Mouse (Mus musculus) Patski (cell line): ENCODE measurements at regions not wholly inside any gene's neighbourhood (a gene's known extent, or its start where the extent isn't known, plus 50 kb on each side); places are given as distances from the start of the nearest gene placed in this dataset.

Source experiments
- ATAC-seq: fragments of 100-300 bp; one replicate; pipeline ENCODE4 v1.8.0; 2021
- CTCF ChIA-PET: fragments of 350-600 bp; sonication (Branson Sonifier 250); formaldehyde crosslinking; loops from one replicate; lab custom pipeline; 2022; ENCODE audit warnings: inconsistent platforms; lab: Charles Lee
- POLR2A ChIA-PET: fragments of 350-600 bp; sonication (Branson Sonifier 250); formaldehyde crosslinking; loops from one replicate; lab custom pipeline; 2022; ENCODE audit warnings: antibody characterized with exemption, inconsistent platforms; lab: Charles Lee
- DNase-seq: peaks from one replicate; pipeline ENCODE4 v3.0.0-alpha.2; 2011; ENCODE audit warnings: low read depth, low spot score
- H3K27me3 ChIP-seq: fragments of 371-371 bp; one replicate; pipeline ENCODE4 v1.5.1; 2021
- CTCF ChIP-seq: fragments of 100-300 bp; IDR thresholded peaks from one replicate; pipeline ENCODE4 v1.5.1; 2021
- in situ Hi-C: fragments of 300-500 bp; cut with MboI; formaldehyde crosslinking; loops from 3 replicates; pipeline ENCODE4 v1.11.1; 2018; ENCODE audit warnings: low pct_unique_long_range_greater_than_20kb, mixed read lengths

DNA sequence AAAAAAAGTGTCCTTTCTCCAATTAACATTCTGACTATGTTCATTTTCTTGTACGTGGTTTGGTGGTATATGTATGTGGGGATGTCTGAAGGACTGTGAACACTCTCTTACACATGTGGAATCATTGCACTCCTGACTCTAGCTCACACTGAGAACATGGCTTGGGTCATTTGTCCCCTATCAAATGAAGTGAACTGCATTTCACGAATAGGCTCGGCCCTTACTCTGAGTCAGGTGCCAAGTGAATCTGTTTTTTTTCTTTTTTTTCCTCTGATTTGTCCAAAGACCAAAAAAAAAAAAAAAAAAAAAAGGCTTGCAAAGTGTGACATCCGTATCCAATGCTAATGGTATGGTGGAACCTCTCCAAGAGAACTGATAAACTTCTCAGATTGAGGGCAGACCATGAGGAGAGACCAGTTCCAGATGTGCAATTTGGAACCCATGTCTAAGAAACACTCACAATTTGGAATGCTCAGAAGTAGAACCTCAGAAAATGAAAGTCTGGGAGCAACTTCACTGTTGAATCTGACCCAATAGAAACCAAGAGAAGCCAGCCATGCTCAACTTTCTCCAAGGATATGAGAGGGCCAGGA lies 631.7 kb upstream of the Fam160b2 start:
- in situ Hi-C loops: no loop called here
- TF ChIP-seq CTCF: no peak
- CTCF ChIA-PET: no interaction called here
- POLR2A ChIA-PET: no interaction called here
- no peak for DNase-seq
- ATAC-seq: no peak
- no peaks in the 10 kb centered on the region for H3K27me3 ChIP-seq

DNA sequence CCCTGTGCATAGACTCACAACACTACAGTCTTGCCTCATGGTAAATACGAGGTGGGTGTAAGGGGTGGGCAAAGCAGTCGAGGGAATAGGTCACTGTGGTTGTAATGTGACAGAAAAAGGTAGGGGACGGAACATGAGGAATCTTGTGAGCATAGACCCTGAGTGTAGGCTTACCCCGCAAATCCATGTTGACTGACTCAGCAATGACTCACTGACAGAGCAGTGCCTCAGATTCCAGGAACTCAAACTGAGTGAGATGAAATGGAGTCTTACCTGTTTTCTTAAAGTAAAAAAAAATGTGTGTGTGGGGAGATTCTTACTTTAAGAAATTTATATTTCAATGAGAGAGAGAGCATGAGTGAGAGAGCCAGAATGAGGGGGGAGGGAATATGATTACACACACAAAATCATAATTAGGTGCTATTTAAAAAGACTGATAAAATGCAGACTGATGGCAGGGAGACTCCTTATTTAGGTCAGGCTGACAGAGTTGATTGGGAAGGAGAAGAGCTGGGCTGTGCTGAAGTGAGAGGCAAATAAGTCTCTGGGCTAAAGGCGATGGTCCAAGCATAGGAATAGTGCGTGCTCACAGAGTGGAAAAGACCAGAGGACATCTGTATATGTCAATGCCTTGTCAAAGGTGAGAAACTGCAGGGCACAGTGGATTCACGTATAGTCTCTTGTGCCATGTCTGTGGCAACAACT lies 631.0 kb upstream of the Fam160b2 start:
- ATAC-seq: no peak
- H3K27me3 ChIP-seq: no peaks in the 10 kb centered on the region
- no peak for DNase-seq
- CTCF ChIA-PET: no interaction called here
- in situ Hi-C loops: no loop called here
- TF ChIP-seq CTCF: no peak
- POLR2A ChIA-PET: no interaction called here

DNA sequence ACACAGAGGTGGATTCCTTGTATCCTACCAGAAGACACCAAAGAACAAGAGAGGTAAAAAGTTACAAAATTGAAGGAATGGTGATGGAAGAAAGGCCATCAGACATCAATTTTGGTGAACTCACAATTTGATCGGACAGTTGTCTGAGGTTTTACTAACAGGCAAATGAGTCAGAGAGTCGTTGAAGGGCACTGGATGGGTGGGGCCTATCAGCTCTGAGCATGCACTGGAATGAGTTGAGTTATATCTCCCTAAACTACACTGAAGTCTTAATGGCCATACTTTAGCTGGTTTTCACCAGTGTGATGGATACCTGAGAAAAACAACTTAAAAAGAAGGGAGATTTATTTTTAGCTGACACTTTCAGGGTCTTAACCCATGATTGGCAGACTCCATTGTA lies 630.3 kb upstream of the Fam160b2 start:
- no peak for TF ChIP-seq CTCF
- ChIA-PET POLR2A (no interaction called here), CTCF (no interaction called here)
- in situ Hi-C loops: no loop called here
- no peak for DNase-seq
- no peak for ATAC-seq
- no peaks in the 10 kb centered on the region for H3K27me3 ChIP-seq

DNA sequence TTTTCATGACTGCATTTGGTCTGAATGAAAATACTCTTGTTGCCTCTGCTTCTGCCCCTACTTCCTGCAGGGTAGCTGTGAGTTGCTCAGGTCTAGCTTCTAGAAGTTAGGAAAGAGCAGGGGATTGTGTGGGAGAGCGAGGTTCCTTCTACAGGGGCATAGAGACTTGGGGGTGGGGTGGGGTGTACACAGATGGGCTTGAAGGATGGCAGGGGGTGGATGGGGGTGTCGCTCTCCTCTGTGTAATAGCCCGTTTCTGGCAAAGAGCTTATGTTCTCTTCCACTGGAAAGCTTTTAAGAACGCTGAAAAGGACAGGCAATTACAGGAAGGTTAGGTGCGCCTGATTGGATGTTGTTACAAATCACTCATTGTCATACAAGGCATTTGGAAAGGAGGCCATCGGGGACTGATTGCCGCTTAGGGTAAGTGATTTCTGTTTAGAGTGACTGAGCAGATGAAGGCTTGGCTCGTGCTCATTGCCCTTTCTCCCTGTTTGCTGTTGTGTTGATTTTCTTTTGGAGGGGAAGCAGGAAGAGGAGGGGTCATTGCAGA lies 629.3 kb upstream of the Fam160b2 start:
- CTCF ChIA-PET: interaction anchor here (1.6 kb wide), 1 partner anchor 11 kb away, joined by 4 read pairs; no protein-coding TSS in a partner anchor
- TF ChIP-seq CTCF: no peak
- in situ Hi-C loops: no loop called here
- POLR2A ChIA-PET: no interaction called here
- no peaks in the 10 kb centered on the region for H3K27me3 ChIP-seq
- no peak for DNase-seq
- no peak for ATAC-seq

DNA sequence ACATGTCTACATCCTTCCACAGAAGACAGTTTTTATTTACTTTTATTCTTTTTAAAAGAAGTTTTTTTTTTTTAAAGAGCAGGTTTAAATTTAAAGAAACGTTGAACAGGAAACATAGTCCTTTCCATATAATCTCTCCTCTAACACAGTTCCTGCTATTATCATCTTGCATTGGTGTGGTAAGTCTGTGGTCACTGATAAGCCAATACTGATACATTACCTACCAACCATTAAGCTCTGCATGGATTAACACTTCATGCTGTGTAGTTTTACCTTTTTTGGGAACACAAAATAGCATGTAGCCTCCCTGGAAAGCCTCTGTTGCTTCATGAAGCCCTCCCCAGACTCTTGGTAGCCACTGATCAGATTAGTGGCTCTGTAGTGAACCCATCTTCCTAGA lies 617.4 kb upstream of the Fam160b2 start:
- ChIA-PET CTCF (interaction anchor here (1.5 kb wide), 1 partner anchor 12 kb away, joined by 4 read pairs; no protein-coding TSS in a partner anchor), POLR2A (no interaction called here)
- DNase-seq (no peak), ATAC-seq (no peak)
- H3K27me3 ChIP-seq: no peaks in the 10 kb centered on the region
- TF ChIP-seq CTCF: no peak
- in situ Hi-C loops: no loop called here

DNA sequence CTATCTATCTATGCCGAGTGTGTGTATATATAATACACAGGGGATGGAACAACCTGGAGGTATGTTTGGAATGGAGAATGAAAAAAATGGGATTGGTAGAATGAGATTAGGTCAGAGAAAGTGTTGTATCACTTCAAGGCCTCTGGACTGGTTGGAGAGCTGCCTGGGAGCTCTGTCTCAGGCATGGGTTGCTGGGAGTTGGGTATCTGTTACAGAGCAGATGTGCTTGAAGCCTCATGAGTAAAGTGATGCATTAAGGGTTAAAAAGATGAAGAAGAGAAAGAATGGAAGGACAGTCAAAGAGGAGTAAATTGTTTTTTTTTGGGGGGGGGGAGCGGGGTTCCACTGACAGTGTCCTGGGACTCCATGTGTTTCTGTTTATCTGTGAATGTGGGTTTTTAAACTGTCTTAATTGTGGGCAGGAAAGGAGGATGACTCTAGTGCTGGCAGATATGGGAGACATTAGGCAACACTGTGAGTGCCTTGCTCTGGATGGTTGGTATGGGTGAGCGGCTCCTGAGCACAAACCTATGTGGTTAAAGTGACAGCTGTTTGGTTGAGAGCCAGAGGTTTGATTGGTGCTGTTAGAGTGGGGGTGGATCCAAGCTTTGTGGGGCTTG lies 611.8 kb upstream of the Fam160b2 start:
- in situ Hi-C loops: no loop called here
- ChIA-PET CTCF (no interaction called here), POLR2A (no interaction called here)
- DNase-seq (no peak), ATAC-seq (no peak)
- H3K27me3 ChIP-seq: no peaks in the 10 kb centered on the region
- no peak for TF ChIP-seq CTCF

DNA sequence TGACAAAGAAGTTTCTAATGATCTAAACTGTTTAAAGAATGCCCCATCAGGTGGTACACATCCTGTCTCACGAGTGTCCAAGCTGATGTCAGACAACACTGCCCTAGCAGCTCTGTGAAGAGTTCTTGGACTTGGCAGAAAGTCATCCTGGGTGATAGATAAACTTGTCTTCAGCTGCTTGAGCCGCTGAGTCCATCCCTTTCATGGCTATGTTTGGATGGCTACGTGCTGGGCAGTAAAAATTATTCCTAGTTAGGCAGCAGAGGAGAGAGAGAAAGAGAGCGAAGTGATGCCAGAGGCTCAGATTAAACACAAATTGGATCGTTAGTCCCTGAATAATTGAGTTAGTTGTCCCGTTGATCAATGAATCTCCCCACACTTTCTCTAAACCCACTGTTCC lies 603.8 kb upstream of the Fam160b2 start:
- in situ Hi-C loops: no loop called here
- CTCF ChIA-PET: no interaction called here
- TF ChIP-seq CTCF: no peak
- ATAC-seq (no peak), DNase-seq (no peak)
- no peaks in the 10 kb centered on the region for H3K27me3 ChIP-seq
- POLR2A ChIA-PET: interaction anchor here (0.6 kb wide), 1 partner anchor 48 kb away, joined by 4 read pairs; no protein-coding TSS in a partner anchor

DNA sequence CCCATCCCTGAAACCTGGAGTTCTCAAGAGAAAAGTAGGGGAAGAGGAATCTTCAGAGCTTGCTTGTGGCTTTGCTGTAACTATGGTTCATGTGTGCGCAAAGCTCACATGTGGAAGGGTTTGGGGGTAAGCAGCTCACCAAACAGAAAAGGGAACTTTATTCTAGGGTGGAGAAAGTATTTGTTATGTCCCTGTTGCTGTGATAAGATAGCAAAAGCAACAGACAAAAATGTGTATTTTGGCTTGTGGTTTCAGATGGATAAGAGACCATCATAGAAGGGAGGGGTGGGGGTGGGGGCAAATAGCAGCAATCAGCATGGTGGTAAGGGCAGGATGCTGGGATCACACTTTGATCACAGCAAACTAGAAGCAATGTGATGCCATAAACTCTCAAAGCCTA lies 601.3 kb upstream of the Fam160b2 start:
- no peaks in the 10 kb centered on the region for H3K27me3 ChIP-seq
- POLR2A ChIA-PET: no interaction called here
- in situ Hi-C loops: no loop called here
- TF ChIP-seq CTCF: no peak
- CTCF ChIA-PET: no interaction called here
- ATAC-seq (no peak), DNase-seq (no peak)

DNA sequence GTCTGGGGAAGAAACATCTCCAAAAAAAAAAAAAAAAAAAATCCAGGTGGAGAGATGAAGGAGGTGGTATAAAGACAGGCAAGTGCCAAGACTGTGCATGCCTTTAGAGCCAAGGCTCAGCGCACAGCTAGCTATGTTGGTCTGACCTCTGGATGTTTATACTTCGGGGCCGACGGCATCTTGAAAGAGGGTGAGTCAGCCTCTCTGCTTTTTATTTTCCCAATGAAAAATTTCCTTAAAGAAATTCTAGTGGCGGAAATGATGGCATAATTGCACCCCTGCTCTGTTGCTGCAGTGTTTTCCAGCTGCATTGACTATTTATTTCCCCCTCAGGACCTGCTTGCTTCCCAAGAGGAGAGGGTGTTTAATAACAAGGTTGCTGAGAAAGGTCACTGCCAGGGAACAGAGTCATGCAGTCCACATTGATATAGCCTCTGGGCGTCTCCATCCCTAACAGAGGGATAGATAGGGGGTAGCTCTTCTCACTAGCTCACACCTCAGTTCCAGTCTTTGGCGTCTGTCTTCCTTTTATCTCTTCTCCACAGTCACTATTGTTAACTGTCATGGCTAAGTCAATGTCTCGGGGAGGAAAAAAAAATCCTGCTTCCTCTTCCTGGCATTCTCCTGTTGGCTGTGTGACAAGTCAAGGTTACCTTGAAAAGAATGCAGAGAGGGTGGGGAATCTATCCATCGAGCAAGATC lies 599.7 kb upstream of the Fam160b2 start:
- CTCF ChIA-PET: no interaction called here
- ATAC-seq: no peak
- no peak for DNase-seq

DNA sequence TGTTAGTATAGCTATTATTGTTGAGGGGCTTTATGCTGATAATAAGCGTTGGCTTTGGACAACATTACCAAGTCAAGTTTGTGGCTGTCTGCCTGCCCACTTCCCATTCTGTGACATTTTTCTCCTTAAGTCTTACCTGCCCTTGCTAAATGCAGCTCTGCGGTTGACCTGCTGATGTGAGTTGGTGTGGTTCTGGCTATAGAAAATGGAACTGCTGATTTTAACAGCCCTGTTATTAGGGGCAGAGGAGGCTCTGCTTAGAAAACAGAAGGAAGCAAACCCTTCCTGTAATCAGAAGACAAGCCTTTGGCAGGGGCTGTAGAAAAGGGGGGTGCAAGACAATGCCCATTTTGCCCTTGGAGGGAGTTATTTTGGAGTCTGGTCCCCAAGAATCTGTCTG lies 594.6 kb upstream of the Fam160b2 start:
- ChIA-PET POLR2A (no interaction called here), CTCF (no interaction called here)
- no peaks in the 10 kb centered on the region for H3K27me3 ChIP-seq
- in situ Hi-C loops: no loop called here
- no peak for TF ChIP-seq CTCF
- DNase-seq: no peak
- ATAC-seq: no peak

More for the DNA sequence above, 599.7 kb upstream of the Fam160b2 start:
- TF ChIP-seq CTCF: no peak
- no peaks in the 10 kb centered on the region for H3K27me3 ChIP-seq
- in situ Hi-C loops: no loop called here
- POLR2A ChIA-PET: no interaction called here

DNA sequence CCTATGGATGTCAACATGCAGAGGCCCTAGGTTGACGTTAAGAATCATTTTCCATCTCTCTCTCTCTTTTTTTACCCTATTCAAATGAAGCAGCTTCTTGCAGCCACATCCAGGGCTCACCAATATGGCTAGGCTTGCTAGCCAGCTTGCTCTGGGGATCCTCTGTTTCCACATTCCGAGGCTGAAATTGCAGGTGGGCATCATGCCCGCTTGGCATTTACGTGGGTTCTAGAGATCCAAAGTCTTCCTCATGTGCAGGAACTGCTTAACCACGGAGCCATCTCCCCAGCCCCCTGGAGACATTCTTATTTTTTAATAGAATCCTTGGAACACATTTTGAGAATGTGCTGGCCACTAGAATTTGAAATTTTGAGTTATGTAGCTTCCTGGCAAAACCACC lies 592.9 kb upstream of the Fam160b2 start:
- POLR2A ChIA-PET: no interaction called here
- in situ Hi-C loops: no loop called here
- H3K27me3 ChIP-seq: no peaks in the 10 kb centered on the region
- TF ChIP-seq CTCF: no peak
- no peak for ATAC-seq
- DNase-seq: no peak
- CTCF ChIA-PET: interaction anchor here (1.5 kb wide), 1 partner anchor 13 kb away, joined by 4 read pairs; no protein-coding TSS in a partner anchor
